Mouse (Mus musculus): ENCODE measurements at regions not wholly inside any gene's neighbourhood (a gene's known extent, or its start where the extent isn't known, plus 50 kb on each side); places are given as distances from the start of the nearest gene placed in this dataset.

DNA sequence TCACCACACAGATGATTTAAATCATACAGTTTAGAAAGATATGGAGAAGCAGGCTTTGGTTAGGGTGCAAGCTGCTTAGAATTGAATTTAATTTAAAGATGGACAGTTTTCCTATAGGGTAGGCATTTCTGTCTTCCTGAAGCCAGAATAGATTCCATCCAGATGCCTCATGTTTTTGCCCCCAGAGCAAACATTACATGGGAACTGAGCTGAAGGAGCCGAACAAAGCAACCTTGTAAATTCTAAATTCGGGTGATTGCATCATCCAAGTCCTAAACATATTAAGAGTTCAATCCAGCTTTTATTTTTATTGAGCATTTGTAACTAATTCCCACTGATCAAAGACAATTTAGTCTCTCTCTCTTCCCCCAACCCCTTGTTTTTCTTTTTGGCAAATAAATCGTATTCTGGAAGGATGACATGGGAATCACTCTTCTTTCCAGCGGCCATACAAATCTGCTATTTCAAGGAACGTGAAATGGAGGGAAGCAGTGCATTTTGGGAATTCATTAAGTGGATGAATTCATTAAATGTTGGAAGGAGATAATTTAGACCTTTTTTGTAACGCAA, 884.1 kb downstream of the Slc4a3 start:
- intact Hi-C loops (cut with DNase I) = no loop called here
- DNase-seq = no peak

DNA sequence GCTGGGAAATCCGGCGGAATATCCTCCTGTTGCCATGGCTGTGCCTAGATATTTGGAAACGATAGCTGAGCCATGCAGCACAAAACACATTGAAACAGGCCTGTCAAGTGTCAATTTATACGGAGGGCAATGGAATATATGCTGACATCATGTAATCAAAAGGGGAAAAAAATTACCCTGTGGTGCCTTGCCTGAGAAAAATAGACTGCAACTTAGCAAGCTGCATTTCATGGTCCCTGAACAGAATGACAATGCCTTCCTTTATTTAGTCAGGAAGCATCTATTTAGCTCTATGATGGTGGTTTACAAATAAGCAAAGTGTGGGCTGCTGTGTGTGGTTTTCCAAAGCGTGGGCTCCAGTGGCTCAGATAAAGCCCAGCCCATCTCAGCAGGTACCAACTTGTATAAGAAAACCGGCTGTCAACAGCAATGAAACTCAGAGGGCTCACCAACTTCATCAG, 887.4 kb downstream of the Slc4a3 start:
- intact Hi-C loops (cut with DNase I) = no loop called here
- no peak for DNase-seq

DNA sequence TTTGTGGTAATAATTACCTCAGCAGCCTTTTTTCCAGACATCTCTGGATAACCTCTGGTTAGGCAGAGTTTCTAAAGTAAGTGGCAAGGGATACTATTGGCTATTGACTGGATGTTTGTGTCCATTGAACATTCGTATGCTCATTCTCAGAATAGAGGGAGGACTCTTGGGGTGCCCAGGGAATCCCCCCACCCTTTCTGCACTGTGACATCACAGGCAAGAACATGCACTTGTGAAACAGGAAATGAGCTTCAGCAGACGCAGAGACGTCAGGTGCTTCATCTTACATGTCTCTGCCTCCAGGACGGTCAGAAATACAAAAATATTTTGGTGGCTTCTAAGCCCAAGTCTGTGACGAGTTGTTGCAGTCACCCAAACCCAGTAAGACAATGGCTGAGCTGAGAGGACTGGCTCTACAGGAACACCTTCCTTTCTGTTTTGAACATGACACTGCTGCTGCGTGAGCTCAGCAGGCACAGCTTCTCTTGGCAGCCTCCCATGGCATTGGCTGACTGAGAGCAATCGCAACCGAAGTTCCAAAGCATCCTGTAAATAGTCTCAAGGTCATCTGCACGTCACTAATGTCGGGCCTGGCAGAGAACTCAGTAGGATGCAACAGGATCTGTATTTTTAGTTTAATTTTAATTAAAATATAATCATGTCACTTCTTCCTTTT, 904.6 kb downstream of the Slc4a3 start:
- intact Hi-C loops (cut with DNase I) = no loop called here

DNA sequence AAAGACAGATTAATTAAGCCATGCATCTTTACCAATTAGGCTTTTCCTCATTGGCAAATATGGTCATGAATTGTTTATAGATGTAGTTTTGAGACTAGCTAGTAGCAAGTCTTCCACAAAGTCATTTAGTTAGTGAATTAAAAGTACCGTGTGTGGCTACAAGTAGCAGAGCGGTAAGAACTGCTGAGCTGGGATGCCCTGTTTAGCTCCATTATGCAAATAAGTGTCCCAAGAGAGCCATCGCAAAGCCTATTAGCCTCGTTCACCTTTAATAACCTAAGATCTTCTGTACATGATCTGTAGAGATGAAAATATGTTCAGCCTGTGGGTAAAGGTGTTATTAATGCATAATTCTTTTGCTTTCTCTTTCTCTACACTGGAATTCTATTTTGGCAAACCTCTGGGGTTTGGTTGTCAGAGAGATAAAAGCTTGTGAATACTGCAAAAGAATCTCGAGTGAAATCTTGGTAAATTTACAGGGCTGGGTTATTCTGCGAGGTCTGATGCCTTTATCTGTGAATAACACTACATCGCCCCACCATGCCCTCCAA, 907.2 kb downstream of the Slc4a3 start:
- intact Hi-C loops (cut with DNase I) = no loop called here
- no peak for DNase-seq

More for the DNA sequence above, 904.6 kb downstream of the Slc4a3 start:
- peak; percentile 16 to 25 for DNase-seq

DNA sequence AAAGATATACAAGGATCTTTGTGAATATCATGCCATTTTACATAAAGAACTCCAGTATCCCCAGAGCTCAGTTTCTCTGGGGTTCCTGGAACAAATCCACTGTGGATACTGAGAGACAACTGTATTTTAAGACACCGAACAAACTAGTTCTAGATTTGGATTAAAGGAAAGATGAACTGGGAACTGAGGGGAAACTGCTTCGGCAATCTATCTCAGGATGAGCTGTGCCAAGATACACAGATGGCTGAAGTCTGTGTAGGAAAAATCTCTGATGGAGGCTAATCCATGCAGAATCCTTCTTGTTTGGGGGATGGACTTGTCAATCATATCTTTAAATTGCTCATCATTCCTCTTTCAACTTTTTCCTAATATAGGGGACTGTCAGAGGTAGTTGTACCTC, 920.5 kb downstream of the Slc4a3 start:
- DNase-seq = no peak
- intact Hi-C loops (cut with DNase I) = no loop called here

DNA sequence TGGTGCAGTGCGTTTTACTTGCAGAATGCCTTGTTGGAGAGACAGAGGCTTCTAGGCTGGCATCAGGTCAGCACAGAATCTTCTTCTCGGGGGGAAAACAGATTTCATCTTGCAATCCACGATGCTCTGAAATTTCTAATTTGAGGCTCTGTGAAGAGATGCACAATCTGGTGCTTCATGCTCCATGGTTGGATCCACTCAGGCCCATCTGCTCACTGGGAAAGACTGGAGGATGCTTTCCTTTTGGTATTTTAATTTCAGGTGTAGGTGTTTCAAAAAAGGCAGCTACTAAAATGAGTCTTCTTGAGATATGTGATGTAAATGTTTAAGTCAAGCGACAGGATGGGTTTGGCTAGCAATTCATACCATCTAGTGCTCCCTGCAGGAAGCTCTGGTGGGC, 938.1 kb downstream of the Slc4a3 start:
- DNase-seq = no peak
- intact Hi-C loops (cut with DNase I) = no loop called here

DNA sequence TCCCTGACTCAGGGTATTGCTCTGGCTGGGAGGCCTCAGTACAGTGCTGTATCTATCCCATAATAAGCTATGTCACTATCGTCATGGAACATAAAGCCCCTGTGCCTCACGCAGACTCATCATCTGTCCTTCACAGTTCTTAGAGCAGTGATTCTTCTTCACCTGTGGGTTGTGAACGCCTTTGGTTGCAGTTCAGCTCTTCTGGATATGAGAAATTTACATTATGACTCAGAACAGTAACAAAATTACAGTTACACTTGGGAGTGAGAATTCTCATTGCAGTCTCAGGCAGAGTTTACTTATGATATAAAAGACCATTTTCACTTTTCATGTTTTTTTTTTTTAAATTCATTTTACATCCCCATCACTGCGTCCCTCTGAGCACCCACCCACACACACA, 941.4 kb downstream of the Slc4a3 start:
- intact Hi-C loops (cut with DNase I) = no loop called here
- DNase-seq = no peak

DNA sequence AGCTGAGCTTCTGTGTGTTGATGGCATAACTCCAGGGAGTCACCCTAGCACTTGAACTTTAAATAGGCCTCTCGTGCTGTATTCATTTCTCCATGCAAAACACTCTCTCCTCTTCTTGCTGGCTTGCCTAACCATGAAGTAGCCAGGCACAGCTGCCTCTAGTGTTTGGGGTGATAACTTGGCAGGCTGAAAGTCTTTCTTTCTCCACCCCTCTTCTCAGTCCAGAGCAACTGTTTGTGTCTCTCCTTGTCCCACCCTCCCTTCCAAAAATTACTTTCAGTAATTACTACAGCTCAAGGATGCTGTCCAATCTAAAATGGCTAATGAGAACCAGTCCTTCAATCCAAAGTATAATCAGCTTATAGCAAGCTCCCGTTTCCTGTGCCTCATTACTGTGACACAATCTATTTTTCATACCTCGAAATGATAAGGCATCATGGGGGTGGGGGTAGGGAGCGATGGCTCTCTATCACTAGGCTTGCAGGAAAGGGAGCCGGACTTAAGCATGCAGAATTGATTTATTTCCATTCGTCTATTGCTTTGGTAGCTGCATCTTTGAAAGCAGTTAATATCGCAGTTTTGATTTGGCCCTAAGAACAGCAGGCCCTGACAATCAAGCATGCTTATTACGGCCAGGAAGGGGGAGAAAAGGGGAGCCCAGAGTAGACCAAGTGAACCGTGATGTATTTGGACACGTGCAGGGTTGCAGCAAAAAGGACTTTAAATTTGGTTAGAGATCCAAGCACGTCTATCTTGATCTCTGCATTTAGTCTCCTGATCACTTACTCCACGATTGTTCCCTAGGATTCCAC, 943.8 kb downstream of the Slc4a3 start:
- intact Hi-C loops (cut with DNase I) = no loop called here
- no peak for DNase-seq

DNA sequence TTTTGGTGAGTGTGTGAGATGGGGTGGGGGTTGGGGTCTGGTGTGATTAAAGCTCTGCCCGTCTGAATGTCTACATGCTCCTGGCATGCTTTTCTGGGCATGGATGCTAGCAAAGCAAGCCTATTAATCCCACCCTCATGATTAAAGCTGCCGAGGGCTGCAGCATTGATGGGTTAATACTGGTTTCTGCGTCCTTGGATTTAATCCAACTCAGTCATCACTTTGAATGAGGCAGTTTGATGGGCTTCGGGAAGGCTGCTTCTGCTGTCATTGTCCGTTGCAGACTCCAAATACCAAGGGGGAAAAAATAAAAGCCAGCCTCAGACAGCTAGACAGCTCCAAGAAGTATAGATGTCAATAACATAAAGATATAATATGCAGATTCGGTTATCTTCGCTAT, 944.7 kb downstream of the Slc4a3 start:
- intact Hi-C loops (cut with DNase I) = no loop called here

DNA sequence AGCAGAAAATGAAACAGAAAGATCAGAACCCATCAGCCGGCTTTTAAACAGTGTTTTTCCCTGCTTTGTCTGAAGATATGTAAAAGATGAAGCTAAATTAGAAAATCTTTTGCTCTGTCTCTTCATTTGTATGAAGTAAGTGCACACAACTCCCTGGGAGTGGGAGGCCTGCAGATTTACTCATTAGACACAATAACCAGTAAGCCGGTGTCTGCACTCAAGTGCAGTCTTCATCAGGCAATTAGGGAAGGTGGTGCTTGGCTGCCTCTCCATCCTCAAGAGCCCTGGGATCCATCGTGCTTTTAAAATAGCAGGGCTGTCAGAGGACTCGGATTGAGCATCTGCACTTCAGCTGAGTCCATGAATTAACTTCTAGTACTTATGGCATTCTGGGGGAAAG, 945.1 kb downstream of the Slc4a3 start:
- no peak for DNase-seq
- intact Hi-C loops (cut with DNase I) = no loop called here

More for the DNA sequence above, 944.7 kb downstream of the Slc4a3 start:
- DNase-seq = no peak

DNA sequence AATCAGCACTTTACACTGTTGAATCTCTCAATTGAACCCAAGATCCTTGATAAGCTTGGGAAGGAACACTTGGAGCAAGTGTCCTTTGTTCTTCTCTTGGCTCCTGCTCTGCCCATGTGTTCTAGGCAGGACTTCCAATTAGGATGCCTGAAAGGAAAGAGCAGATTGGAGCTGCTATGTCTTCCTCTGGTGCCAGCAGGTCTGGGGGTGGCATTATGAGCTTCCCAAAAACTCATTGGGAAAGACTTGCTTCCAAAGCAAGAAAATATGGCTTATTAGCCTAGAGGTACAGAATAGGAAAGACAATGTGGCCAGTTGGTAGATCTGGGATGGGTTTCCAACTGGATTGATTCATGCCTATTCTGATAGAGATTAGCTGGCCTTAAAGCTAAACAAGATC, 959.1 kb downstream of the Slc4a3 start:
- no peak for DNase-seq
- intact Hi-C loops (cut with DNase I) = no loop called here

DNA sequence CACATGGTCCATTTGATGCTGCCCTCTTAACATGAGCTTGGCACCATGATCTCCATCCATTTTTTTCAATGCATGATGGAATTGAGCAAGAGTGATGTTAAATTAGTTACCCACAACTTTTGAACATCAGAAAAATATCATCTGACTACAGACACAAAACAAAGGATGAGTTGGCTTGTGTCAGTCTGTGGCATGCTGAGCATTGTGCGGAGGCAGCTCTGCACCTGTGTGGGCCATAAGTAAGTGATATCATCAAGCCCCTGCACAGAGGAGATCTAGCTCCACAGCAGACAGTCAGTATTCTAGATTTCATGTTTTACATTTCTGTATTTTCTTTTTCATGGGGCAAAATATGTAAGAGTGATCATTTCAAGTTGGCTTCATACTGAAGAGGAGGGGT, 962.8 kb downstream of the Slc4a3 start:
- no peak for DNase-seq

DNA sequence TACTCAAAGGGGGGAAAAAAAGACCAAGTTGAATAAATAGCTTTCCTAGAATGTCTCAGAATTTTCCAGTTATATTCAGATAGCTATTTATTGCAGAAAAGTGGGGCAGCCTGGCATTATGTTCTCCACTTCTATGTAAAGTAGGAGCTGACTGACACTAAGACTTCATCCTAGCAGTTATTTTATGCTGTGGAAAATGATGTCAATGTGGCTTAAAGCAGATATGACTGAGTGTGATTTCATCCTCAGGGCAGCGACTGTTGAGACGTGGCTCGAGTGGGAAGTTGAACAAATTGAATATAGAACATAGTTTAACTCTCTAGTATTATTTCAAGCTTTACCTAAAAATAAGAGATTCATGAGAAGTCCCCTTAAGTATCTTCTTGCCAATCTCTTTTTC, 963.4 kb downstream of the Slc4a3 start:
- no peak for DNase-seq
- intact Hi-C loops (cut with DNase I) = no loop called here

More for the DNA sequence above, 962.8 kb downstream of the Slc4a3 start:
- intact Hi-C loops (cut with DNase I) = no loop called here

DNA sequence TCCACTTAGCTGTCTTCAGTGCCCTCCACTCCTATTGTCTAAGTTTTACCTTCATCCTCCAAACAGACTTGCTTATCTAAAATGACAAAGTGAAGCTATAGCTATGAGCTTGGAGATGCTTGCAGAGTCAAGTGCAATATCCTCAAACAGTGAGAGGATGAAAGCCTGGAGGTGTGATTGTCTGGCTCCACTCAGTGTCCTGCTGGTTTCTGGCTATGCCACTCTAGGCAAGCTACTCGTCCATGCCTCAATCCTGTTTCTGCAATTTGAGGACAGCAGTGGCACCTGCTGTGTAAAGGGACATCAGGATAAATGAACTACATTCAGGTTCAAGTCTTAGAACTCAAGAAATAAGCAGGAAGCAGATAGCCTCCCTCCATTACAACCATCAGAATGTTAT, 966.1 kb downstream of the Slc4a3 start:
- no peak for DNase-seq
- intact Hi-C loops (cut with DNase I) = no loop called here

DNA sequence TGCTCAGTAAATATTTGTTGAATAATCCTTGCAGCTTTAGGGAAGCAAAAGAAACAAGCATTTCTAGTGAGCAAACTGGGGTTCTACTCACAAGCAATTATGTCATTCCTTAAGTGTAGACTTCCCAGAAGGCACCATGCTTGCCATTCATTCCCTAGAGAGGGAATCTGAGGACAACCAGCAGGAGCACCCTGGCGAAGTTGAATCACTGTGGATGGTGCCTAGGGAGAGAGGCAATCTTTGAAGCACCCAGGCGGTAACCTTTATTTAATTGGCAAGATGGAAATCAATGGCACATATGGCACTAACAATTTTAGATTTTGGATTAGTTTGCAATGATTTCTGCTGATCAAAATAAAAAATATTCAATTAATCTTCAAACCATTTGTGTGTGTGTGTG, 967.4 kb downstream of the Slc4a3 start:
- no peak for DNase-seq
- intact Hi-C loops (cut with DNase I) = no loop called here

DNA sequence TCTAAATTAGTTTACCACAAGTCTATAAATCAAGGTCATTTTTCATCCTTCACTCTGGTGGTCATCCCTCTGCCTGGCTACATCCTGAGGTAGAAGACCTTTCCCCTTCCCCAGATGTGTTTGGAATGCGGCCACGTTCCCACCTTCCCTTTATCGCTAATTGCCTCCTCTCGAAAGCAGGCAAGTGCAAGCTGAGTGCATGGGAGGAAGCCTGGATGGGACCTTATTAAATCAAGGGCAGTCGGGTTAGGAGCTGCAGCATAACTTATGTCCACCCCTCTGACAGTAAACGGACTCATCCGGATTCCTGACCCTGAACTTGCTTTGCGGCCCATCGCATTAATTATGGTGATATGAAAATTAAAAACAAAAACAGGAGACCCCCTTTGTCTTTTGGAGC, 983.5 kb downstream of the Slc4a3 start:
- DNase-seq = no peak

DNA sequence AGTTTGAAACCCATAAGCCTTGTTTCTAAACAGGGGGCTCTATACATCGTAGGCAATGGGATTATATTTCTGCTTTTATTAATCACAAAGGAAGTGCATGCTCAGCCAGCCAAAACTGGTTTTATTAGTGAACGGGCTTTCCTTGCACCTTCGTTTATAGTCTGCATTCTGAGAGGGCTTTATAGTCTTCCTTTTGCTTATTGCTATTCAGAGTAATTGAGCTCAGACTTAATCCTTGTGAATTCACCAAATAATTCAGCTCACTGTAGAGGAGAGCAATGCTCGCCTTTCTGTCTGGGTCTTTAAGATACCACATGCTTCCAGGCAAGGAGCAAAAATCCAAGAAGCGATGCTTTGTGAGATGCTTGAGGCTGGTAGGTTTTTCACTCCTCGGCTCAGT, 984.3 kb downstream of the Slc4a3 start:
- no peak for DNase-seq
- intact Hi-C loops (cut with DNase I) = no loop called here

More for the DNA sequence above, 983.5 kb downstream of the Slc4a3 start:
- intact Hi-C loops (cut with DNase I) = no loop called here

DNA sequence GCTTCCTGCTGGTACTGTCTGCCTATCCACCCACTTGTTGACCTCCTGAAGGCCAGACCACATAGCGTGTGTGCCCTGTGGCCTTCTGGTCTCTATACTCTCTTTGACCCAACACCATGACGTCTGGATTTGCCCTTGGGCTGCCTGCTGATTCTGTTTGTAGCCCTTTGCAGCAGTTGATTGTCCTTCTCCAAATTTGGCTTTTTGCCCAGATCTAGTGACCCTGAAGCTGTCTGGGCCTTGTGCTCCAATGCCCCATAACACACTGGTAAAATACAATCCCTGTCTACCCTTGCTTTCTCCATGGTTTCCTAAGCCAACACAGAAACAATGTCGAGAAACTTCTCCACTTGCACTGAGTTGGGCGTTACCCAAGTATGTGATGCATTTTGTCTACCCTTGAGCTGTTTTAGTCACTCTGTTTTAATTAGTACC, 979.3 kb downstream of the Epha4 start:
- DNase-seq = no peak
- intact Hi-C loops (cut with DNase I) = no loop called here

DNA sequence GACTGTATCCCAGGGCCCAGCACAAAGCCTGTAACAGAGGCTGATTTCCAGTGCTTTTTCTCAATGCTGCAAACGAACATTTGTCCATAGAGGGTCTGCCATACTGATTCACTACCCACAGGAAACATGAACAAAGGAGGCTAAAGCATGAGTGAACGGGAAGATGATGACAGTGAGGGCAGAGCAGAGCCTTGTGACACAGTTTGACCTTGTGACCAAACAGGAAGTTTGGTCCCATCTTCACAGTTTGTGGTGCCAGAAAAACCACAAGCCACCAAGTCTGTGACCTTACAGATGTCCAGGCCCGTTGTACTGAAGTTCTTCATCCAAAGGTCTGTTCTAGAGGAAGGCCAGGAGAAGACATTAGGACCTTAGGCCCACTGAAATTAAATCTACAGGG, 974.4 kb downstream of the Epha4 start:
- intact Hi-C loops (cut with DNase I) = no loop called here
- DNase-seq = no peak

DNA sequence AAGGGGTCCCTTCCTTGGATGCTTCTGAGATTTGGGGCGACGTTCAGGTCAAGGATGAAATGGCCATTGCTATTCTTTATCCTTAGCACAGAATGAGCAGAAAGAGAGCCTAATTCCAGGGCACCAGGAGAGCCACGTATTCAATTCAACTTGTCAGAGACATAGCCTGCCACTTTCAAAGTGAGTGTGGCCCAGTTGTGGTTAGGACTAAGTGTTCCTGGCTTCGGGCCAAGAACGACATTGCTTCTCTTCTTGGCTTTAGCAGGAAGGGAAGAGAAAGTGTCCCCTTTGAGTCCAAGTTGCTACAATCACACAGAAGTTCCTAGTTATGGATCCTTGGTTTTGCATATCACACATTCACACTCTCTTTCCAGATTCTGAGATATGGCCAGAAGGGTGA, 964.0 kb downstream of the Epha4 start:
- intact Hi-C loops (cut with DNase I) = no loop called here
- peak; percentile 53 to 68 for DNase-seq

DNA sequence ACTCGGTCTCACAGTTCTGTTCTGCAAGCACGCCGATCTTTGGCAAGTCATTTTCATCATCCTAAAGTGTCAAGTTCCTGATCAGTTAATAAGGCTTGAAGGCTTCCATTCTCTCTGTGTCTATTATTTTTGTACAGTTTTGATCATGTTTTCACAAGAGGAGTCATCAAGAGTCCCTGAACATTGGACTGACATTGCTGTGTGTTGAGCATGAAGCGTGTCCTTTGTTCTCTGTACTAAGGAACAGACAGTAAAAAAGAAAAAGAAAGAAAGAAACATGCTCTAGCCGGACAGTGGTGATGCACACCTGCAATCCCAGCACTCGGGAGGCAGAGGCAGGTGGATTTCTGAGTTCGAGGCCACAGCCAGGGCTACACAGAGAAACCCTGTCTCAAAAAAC, 955.4 kb downstream of the Epha4 start:
- intact Hi-C loops (cut with DNase I) = no loop called here
- no peak for DNase-seq

Data from heart, postnatal 14 days (tissue).